Mouse (Mus musculus) neural tube, embryonic 14.5 days (tissue): ENCODE measurements at regions not wholly inside any gene's neighbourhood (a gene's known extent, or its start where the extent isn't known, plus 50 kb on each side); places are given as distances from the start of the nearest gene placed in this dataset.

Experiments used
- ATAC-seq: fragments of 200-750 bp; cut with Nextera tagmentation; 2 replicates; pipeline ENCODE4 v1.8.0; 2017; ENCODE audit warnings: low read depth, mild to moderate bottlenecking, moderate TSS enrichment, moderate library complexity
- H3K27ac ChIP-seq: fragments of 300-500 bp; sonication (generic); 2 replicates; pipeline ENCODE4 v1.5.1; 2014; ENCODE audit warnings: low read depth, mild to moderate bottlenecking, control low read depth, low read length, moderate library complexity, mixed read lengths
- H3K27me3 ChIP-seq: fragments of 300-500 bp; sonication (generic); 2 replicates; pipeline ENCODE4 v1.6.1; 2014; ENCODE audit warnings: low read length; ENCODE audit not compliant: control insufficient read depth, insufficient read depth
- H3K36me3 ChIP-seq: fragments of 300-500 bp; sonication (generic); 2 replicates; pipeline ENCODE4 v1.6.1; 2014; ENCODE audit warnings: low read length, mixed read lengths; ENCODE audit not compliant: control insufficient read depth, insufficient read depth
- H3K4me1 ChIP-seq: fragments of 300-500 bp; sonication (generic); 2 replicates; pipeline ENCODE4 v1.6.1; 2014; ENCODE audit warnings: low read length; ENCODE audit not compliant: control insufficient read depth, insufficient read depth
- H3K4me2 ChIP-seq: fragments of 300-500 bp; sonication (generic); 2 replicates; pipeline ENCODE4 v1.6.1; 2014; ENCODE audit warnings: mild to moderate bottlenecking, low read depth, low read length, control low read depth
- H3K4me3 ChIP-seq: fragments of 300-500 bp; sonication (generic); 2 replicates; pipeline ENCODE4 v1.5.1; 2014; ENCODE audit warnings: low read depth, low read length, control low read depth, mixed read lengths
- H3K9ac ChIP-seq: fragments of 300-500 bp; sonication (generic); replicated peaks from 2 replicates; pipeline ENCODE4 v1.6.1; 2014; ENCODE audit warnings: low read depth, mild to moderate bottlenecking, control low read depth, low read length, mixed read lengths
- H3K9me3 ChIP-seq: fragments of 300-500 bp; sonication (generic); 2 replicates; pipeline ENCODE4 v1.6.1; 2016; ENCODE audit warnings: low read length; ENCODE audit not compliant: control insufficient read depth
- WGBS: fragments of 180-500 bp; shearing (Covaris S2); extraction: QIAGEN DNeasy Blood & Tissue Kit; methylation state at CpG from one replicate; pipeline ENCODE4 v1.1.7; 2014; 5-methylcytosine and 5-hydroxymethylcytosine counted together

- Histone ChIP-seq H3K4me3 (no peak overlapping the region), H3K36me3 (no peaks in the 10 kb centered on the region), H3K27me3 (no peaks in the 10 kb centered on the region), H3K4me1 (no peaks in the 10 kb centered on the region), H3K27ac (no peak overlapping the region), H3K4me2 (no peak overlapping the region), H3K9ac (no peak overlapping the region), H3K9me3 (no peaks in the 10 kb centered on the region)
- WGBS, result 37% methylated on average over 5 of the region's 5 CpGs
- peak; percentile 93 for ATAC-seq
These were observed 1239.3 kb upstream of the Sel1l start for GRCm38 (mm10) chr12:93088031-93088790.

GRCm38 (mm10) chr12:93063864-93064263 lies 1214.9 kb upstream of the Sel1l start:
- ATAC-seq, result no peak
- Histone ChIP-seq H3K4me3 (no peak overlapping the region), H3K4me2 (no peak overlapping the region), H3K9me3 (no peaks in the 10 kb centered on the region), H3K4me1 (no peaks in the 10 kb centered on the region), H3K9ac (no peak overlapping the region), H3K27me3 (no peaks in the 10 kb centered on the region), H3K36me3 (no peaks in the 10 kb centered on the region), H3K27ac (no peak overlapping the region)
- WGBS, result 64% methylated on average over 1 of the region's 1 CpGs

- no peak overlapping the region for H3K27ac ChIP-seq
- no peaks in the 10 kb centered on the region for H3K9me3 ChIP-seq
- no peak overlapping the region for H3K4me3 ChIP-seq
- no peak overlapping the region for H3K9ac ChIP-seq
- no peaks in the 10 kb centered on the region for H3K36me3 ChIP-seq
- H3K4me2 ChIP-seq, result no peak overlapping the region
- H3K27me3 ChIP-seq, result no peaks in the 10 kb centered on the region
- ATAC-seq, result no peak
- no peaks in the 10 kb centered on the region for H3K4me1 ChIP-seq
These were observed 1170.7 kb upstream of the Sel1l start for GRCm38 (mm10) chr12:93019633-93020032.

GRCm38 (mm10) chr12:93011583-93011982 lies 1162.6 kb upstream of the Sel1l start:
- H3K36me3 ChIP-seq, result no peaks in the 10 kb centered on the region
- H3K27ac ChIP-seq, result no peak overlapping the region
- H3K4me2 ChIP-seq, result no peak overlapping the region
- H3K4me3 ChIP-seq, result no peak overlapping the region
- H3K4me1 ChIP-seq, result no peaks in the 10 kb centered on the region
- no peaks in the 10 kb centered on the region for H3K9me3 ChIP-seq
- ATAC-seq, result peak; percentile 79; the same call in 1 of the 2 replicates
- no peak overlapping the region for H3K9ac ChIP-seq
- H3K27me3 ChIP-seq, result no peaks in the 10 kb centered on the region

- Histone ChIP-seq H3K4me1 (no peaks in the 10 kb centered on the region), H3K36me3 (no peaks in the 10 kb centered on the region), H3K27me3 (no peaks in the 10 kb centered on the region), H3K9me3 (no peaks in the 10 kb centered on the region), H3K4me2 (no peak overlapping the region), H3K4me3 (no peak overlapping the region), H3K27ac (no peak overlapping the region), H3K9ac (no peak overlapping the region)
- 44% methylated on average over 2 of the region's 2 CpGs for WGBS
- ATAC-seq, result no peak
These were observed 1157.9 kb upstream of the Sel1l start for GRCm38 (mm10) chr12:93006844-93007365.

- H3K4me3 ChIP-seq, result no peak overlapping the region
- H3K27me3 ChIP-seq, result no peaks in the 10 kb centered on the region
- H3K4me1 ChIP-seq, result no peaks in the 10 kb centered on the region
- no peak for ATAC-seq
- no peaks in the 10 kb centered on the region for H3K9me3 ChIP-seq
- H3K9ac ChIP-seq, result no peak overlapping the region
- WGBS, result 88% methylated on average over 4 of the region's 4 CpGs
- no peaks in the 10 kb centered on the region for H3K36me3 ChIP-seq
- no peak overlapping the region for H3K27ac ChIP-seq
- H3K4me2 ChIP-seq, result no peak overlapping the region
These were observed 1154.2 kb upstream of the Sel1l start for GRCm38 (mm10) chr12:93003125-93003524.

GRCm38 (mm10) chr12:92975698-92976097 lies 1126.7 kb upstream of the Sel1l start:
- WGBS, result 83% methylated on average over 3 of the region's 3 CpGs
- Histone ChIP-seq H3K4me2 (no peak overlapping the region), H3K4me3 (no peak overlapping the region), H3K9ac (no peak overlapping the region), H3K36me3 (no peaks in the 10 kb centered on the region), H3K4me1 (no peaks in the 10 kb centered on the region), H3K27me3 (no peaks in the 10 kb centered on the region), H3K27ac (no peak overlapping the region), H3K9me3 (no peaks in the 10 kb centered on the region)
- ATAC-seq, result no peak

- Histone ChIP-seq H3K4me3 (no peak overlapping the region), H3K4me2 (no peak overlapping the region), H3K27ac (no peak overlapping the region), H3K9ac (no peak overlapping the region), H3K36me3 (no peaks in the 10 kb centered on the region), H3K9me3 (no peaks in the 10 kb centered on the region), H3K27me3 (no peaks in the 10 kb centered on the region), H3K4me1 (no peaks in the 10 kb centered on the region)
- WGBS, result 90% methylated on average over 3 of the region's 3 CpGs
- no peak for ATAC-seq
These were observed 1095.4 kb upstream of the Sel1l start for GRCm38 (mm10) chr12:92944352-92944751.

GRCm38 (mm10) chr12:92927591-92927990 lies 1078.6 kb upstream of the Sel1l start:
- Histone ChIP-seq H3K4me2 (no peak overlapping the region), H3K27me3 (no peaks in the 10 kb centered on the region), H3K36me3 (no peaks in the 10 kb centered on the region), H3K4me1 (no peaks in the 10 kb centered on the region), H3K27ac (no peak overlapping the region), H3K4me3 (no peak overlapping the region), H3K9me3 (no peaks in the 10 kb centered on the region), H3K9ac (no peak overlapping the region)
- ATAC-seq, result no peak
- 54% methylated on average over 2 of the region's 2 CpGs for WGBS
